Mouse (Mus musculus) megakaryocyte progenitor cell, adult 5-6 weeks (primary cell): ENCODE measurements around the gene Sept9. TPM values are rescaled to one million over a fixed set of nuclear protein-coding genes. Genes with fewer than 3 reads are reported as not detected.

Source experiments
- ATAC-seq: replicated peaks from 2 replicates; pipeline ENCODE4 v1.8.0; 2016; ENCODE audit warnings: mild to moderate bottlenecking, moderate TSS enrichment, inconsistent platforms; ENCODE audit not compliant: poor library complexity
- total RNA-seq, 2 experiments: library from RNA; stranded (forward) in 1 of 2; stranded (reverse) in 1 of 2; fragments of 157-497, 149-512 nt in 1 of 2; fragments of 200-1000 nt in 1 of 2; gene quantifications; 2 replicates each; pipeline versions ENCODE4 v1.2.3 to v1.2.4; 2015 to 2017

Gene Sept9
- total RNA-seq, 2 experiments from 2014 or later, result 81.7 to 140 TPM

DNA sequence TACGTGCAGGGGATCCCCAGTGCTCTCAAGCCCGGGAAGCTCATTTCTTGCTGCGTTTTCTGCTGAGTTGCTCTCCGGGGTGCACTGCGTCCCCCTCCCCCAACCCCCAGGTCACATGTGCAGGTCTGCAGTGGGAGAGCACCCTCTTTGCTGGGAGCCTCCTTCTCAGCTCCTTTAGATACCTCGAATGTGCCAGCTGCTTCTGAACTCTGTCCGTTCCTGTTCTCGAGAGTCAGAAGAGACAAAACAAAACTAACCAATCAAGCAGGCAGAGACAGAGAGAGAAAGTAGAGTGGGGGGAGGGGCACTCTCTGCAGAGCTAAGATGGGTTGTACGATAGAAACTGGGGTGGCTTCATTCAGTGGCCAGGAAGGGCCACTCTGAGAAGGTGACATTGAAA, 195.8 kb downstream of the Sept9 start:
- ATAC-seq, result no peak

DNA sequence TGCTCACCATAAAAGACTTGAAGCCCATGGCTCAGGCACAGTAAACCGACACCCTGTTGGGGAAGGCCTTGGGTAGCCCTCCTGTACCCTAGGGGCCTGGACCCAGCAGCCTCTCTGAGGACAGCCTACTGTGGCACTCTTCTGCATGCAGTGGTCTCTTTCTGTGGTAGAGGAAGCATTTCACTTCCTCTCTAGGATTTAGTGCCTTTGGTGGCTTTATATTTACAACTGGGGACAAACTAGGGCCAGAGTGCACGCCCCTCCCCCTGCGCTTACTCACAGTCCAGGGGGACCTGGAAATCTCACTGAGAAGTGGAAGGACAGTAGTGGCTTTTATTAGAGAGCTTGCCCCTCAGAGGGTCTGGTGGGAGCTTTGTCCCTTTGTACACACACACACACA, 197.5 kb downstream of the Sept9 start:
- ATAC-seq, result peak; percentile 56

DNA sequence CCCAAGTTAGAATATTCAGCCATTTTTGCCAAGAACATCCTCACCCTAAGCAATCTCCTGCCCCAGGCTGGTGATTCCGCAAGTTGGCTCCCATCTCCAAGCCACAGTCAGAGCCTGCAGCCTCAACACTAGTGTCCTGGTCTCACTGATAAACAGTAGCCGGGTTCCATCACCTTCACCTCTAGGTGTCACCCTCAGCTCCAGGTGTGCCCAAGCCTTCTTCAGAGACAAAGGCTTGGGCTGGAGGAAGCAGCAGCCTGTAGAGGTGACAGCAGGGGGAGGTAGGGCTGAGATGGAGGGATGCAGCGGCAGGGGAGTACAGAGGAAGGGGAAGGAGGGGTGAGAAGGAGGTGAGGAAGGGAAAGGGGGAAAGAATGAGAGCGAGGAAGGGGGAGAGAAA, 198.3 kb downstream of the Sept9 start:
- ATAC-seq, result no peak

DNA sequence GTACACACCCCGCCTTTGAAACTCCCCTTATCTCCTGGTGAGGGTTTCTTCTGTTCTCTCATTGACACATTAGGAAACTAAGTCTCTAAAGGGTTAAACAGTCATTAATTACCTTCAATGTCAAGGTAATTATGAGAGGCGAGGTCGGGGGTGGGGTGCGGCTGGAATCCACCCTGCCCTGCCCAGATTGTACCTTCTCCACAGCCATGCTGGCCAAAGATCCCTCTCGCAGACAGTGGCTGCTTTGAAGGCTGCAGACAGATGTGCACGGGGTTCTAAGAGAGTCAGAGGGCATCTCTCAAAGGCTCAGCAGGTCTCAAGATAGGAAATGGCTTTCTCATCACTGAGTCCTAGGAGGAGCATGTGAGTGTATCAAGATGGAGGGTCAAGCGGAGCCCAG, 198.7 kb downstream of the Sept9 start:
- no peak for ATAC-seq

DNA sequence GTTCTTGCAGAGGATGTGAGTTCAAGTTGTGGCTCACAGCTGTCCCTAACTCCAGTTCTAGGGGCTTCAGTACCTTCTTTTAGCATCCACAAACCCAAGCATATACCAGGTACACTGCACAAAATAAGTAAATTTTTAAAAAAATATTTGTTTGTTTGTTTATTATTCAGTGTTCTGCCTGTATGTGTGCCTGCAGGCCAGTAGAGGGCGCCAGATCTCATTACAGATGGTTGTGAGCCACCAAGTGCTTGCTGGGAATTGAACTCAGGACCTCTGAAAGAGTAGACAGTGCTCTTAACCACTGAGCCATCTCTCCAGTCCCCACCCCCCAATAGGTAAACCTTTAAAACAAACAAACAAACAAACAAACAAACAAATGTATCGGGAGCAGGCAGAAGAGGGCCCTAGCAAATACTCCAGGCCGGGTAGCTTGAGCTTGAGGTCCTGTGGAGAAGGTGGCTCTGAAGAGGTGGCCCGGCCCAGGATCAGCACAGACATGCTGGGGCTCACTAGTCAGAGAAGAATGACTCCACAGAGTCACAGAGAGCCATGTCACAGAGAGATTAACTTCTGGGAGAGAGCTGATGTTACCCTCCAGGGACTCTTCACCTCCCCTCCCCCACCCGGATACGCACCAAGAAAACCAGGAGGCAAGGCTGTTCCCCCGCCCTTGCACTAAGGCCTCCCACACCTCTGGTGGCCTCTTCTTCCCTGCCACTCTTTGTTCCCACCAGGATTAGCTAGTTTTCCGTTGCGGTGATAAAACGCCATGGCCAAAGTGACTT, 202.3 kb downstream of the Sept9 start:
- ATAC-seq, result no peak

DNA sequence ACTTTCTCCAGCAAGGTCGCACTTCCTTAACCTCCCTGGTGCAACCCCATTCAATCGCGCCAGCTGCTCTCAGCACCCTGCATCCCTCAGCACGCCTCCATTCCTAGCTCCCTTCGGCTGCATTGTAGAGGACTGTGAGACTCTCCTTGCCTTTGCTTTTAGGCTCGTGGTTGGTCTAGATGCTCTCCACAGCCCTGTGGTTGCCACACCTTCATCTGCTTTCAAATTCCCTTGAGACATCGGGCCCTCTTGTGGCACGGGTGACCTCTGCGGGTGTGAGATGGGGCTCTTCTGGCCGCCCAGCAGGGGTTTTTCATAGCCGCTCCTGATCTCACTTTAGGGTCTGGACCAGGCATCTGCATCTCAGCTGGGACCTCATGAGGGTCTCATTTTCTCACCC, 203.1 kb downstream of the Sept9 start:
- ATAC-seq, result no peak; the same call in 1 of the 2 replicates

DNA sequence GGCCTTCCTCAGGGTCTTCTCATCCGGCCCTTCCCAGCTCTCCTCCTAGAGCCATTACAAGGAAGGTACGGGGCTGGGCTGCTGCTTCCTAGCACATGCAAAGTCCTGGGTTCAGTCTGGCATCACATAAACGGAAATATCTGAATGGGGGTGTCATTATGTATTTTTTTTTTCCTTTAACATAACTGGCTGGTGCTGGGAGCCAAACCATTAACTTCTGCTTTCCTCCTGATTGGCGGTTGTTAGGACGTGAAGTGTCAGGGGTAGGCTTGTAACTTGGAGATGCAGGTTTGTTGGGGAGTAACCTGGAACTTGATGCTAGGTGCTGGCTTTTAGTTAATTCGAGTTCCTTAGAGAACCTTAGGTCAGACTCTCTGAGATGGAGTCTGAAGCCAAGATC, 203.6 kb downstream of the Sept9 start:
- no peak for ATAC-seq

DNA sequence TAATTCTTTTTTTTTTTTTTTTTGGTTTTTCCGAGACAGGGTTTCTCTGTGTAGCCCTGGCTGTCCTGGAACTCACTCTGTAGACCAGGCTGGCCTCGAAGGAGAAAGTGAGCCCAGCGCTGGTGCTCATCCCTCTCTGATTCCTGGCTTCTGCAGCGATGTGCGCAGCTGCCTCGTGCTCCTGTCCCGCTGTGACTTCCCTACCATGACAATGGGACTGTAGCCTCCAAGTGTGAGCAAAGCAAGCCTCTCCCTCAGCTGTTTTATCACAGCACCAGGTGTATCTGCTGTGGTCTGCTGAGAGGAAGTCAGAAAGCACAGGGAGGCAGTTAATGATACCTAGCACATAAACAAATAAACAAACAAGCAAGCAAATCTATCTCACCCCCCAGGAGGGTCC, 204.3 kb downstream of the Sept9 start:
- no peak for ATAC-seq

DNA sequence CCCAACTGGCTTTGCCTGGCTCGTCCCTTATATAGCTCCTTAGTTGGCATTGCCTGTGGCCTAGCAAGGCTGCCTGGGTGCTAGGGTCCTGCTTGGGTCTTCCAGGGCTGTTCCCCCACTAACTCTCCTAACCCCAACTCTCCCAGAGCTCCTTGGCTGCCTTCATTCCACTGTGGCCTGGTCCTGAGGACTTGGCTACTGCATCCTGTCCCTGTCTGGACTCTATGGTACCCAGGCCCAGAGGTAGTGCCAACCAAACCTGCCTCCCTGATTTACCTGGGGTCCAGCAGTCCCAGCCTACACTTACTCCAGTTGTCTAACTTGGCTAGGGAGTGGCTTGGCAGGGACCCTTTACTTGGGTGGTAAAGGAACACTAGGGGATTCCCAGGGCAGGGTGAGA, 207.2 kb downstream of the Sept9 start:
- ATAC-seq, result no peak

DNA sequence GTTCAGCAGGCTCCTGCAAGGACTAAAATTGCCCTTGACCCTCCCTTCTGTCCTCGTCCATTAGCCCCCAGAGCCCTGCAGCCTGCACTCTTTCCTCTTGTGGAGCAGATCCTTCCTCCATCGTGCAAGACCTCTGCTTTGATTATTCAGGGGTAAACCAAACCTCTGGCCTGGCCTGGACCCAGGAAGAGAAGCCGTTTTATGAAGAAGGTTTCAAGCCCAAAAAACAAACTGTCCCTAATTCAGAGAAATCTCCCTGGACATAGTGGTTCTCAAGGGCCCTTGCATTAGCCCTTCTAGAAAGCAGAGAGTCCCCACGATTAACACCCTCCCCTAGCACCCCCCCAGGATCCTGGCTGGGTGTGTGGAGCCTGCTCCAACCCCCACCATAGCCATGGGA, 207.7 kb downstream of the Sept9 start:
- no peak for ATAC-seq

DNA sequence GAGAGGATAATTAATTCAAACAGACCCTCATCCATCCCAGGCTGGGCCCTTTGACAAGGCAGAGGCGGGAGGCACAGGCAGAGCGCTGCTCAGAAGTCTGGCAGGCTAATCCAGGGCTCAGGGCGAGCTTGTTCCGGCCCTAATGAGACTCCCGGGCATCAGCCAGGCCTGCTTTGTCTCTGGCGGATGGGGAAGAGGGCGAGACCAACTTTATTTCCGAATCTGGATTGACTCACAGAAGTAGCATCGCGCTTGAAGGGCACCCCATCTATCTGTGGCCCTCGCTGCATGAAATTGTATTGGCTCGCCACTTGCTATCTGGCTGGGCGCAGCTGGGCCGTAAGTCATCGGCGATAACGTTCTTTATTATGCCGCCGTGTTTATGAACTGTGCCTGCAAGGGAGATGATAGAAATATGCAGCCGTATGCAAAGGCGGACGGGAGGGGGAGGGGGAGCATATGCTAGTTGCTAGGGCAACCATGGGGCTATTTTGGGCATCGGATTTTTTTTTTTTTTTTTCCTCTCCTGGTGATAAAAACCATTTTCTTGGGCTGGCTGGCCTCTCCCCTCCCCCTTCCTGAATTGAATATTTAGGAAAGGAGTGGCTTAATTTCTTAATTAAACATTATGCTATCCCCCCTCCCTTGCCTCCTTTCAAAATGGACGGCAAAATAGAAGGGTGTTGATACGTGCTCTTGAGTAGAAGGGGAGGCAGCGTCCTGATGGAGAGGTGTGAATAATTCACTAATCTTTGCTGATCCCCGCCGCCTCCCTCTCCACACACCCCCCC, 208.4 kb downstream of the Sept9 start:
- ATAC-seq, result peak; percentile 95

DNA sequence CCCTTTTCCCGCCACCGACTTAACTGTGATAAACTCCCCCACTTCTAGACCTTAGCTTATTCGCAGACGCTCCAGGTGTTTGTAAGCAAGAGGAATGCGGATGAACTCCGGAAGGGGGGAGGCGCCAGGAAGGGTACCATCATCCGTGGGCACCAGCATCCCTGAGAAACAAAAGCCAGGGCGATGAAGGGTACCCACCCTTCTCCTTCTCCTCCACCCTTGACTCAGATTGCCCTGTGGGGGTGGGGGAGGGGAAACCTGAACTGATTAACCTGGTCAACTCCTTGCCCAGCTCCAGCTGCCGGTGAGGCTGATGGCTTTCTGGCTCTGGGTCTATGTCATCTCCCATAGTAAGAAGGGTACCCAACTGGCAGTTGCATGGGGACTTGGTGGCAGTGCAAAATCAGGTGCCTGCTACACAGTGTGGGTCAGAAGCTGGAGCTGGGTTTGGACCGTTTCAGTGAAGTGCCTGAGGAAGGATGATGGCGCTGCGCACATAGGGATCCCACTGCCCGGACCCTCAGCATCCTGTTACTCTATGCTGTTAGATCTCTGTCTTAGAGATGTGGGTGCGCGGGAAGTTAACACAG, 209.1 kb downstream of the Sept9 start:
- ATAC-seq, result no peak

DNA sequence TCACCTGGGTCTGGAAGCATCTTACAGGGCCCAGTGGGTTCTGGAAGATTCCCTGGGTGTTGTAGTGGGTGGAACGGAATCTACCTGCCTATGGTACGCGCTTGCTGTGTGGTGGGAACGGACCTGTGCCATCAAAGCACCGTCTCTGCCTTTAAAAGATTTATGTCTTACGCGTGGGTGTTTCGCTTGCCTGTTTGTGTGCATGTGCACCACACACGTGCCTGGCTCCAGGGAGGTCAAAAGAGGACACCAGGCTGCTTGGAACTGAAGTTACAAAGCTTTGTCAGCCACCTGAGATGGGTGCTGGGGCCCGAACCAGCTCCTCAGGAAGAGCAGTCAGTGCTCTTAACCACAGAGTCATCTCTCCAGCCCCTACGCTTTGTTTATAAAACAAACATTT, 209.9 kb downstream of the Sept9 start:
- ATAC-seq, result no peak

DNA sequence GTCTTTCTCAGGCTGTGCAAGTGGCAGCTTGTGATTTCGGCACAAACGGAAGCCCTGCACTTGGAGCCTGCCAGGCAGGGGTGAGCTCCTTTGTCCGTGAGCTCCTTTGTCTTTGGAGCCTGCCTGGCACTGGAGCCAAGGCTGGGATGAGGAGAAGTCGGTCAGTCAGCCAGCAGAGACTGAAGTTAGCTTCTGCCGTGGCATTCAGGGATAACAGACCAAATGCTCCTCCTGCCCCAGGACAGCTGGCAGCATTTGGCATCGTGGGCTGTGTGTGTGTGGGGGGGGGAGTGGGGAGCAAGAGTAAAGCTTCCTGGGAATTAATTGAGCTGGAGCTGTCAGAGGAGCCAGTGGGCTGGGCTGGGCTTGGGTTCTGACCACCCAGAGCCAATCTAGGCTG, 210.6 kb downstream of the Sept9 start:
- ATAC-seq, result no peak

DNA sequence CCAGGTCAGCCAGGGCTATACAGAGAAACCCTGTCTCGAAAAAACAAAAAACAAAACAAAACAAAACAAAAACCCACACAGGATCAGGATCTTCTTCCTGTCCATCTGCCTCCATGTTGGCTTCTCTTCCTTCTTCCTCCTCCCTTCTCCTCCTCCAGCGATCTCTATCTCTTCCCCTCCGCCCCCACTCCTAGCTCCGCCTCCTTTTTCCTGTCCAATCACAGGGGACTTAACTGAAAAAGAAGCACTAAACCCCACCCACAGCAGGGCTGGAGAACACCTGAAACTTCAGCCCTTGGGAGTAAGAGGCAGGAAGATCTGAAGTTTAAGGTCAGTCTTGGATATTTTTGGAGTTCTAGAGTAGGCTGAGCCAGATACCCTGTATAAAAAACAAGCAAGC, 212.2 kb downstream of the Sept9 start:
- no peak for ATAC-seq

Other genes starting within 250 kb of the Sept9 start
- gene Sec14l1, start 84.5 kb upstream of the Sept9 start, total RNA-seq (2015), result 9.8 and 11.7 TPM in 2 replicates
- gene Sec14l1, start 84.5 kb upstream of the Sept9 start, total RNA-seq (2017), result 11.4 and 12.9 TPM in 2 replicates